Mouse (Mus musculus) v-Abl transformed pro-B cells (cell line): Measurements from ENCODE around the gene Sox10.

ENCODE experiments used
- in situ Hi-C, 2 experiments: fragments of 400-800 bp; cut with MboI; formaldehyde crosslinking; loops; one replicate each; pipeline ENCODE4 v1.15.1; 2025; ENCODE audit not compliant: unreplicated experiment in 2 of 2

Gene Sox10

DNA sequence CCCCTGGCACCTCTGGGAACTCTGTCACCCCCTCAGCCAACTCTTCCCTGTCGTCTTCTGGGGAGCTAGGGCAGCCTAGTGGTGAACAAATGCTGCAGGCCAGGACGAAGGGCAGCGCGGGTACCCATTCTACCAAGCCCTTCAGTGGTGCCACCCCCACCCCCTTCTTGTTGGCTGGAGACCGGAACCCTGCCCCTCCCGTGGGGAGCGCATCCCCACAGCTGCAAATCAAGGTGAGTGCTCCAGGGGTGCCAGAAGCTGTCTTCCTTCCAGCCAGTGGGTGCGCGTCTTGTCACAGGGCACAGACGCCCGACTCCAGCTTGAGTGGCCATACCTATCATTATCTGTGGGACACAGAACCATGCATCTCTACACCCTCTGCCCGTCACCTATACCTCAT lies 37.9 kb downstream of the Sox10 start:
- in situ Hi-C loops = no loop called here

DNA sequence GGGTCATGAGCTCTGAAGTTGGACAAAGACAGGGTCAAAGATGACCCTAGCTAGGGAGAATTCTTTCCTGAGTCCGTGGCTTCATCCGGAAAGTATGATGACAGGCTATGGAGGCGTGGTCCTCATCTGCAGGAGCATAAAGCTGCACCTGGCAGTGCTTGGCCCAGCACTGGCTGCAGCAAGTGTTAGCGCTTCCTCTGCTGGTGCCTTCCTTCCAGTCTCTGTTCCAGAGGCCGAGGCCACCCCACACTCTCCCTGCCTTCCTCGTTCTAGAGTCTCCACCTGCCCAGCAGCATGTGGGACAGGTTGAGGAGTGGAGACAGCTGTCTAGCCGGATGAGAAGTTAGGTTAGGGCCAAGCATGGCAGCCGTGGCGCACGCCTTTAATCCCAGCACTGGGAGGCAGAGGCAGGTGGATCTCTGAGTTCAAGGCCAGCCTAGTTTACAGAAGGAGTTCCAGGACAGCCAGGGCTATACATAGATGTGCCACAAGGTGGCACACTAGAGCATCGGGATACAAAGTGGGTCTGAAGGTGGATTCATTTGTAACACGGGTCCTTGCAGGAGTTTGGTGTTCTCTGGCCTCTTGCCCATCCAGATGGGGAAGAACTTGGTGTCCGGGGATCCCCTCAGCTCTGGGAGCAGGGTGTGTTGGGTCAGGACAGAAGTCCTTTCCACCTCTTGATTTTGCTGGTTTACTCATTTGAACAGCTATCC lies 38.7 kb downstream of the Sox10 start:
- in situ Hi-C loops = no loop called here

DNA sequence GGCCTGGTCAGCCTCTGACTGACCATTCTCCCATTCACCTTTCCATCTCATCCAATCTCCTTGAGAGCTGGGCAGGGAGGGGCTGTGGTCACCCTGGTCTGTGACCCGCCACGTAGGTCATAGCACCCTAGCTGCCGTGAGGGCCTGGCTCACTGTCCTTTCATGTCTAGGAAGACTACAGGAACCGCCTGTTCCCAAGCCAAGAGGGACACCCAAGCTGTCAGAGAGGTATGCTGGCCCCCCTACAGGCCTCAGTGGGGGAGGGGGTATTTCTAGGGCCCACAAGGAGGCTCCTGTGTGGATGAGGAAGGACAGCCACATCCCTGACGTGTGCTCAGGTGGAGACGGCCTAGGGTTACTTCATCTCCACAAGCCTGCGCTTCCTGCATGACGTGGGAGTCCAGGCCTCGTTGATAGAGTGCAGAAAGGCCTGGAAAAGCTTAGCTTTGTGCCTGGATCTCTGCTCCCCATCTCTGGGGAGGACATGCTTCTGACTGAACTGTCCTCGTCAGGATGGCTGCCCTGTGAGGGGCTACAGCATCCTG lies 40.6 kb downstream of the Sox10 start:
- in situ Hi-C loops = no loop called here

DNA sequence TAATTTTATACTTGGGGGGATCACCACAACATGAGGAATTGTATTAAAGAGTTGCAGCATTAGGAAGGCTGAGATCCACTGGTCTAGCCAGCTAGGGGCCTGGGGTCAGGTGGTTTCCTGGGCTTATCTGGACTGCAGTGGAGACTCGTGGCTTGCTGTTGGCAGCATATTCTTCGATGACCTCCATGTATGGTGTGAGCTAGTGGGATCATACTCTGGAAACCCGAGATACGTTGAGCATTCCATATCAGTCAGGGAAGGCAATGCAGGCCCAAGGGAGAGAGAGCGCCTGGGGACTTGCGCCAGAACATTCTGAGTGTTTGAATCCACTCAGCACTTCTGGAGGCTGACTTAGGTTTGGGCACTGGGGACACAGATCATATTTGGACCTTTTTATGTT lies 41.3 kb downstream of the Sox10 start:
- in situ Hi-C loops = no loop called here

DNA sequence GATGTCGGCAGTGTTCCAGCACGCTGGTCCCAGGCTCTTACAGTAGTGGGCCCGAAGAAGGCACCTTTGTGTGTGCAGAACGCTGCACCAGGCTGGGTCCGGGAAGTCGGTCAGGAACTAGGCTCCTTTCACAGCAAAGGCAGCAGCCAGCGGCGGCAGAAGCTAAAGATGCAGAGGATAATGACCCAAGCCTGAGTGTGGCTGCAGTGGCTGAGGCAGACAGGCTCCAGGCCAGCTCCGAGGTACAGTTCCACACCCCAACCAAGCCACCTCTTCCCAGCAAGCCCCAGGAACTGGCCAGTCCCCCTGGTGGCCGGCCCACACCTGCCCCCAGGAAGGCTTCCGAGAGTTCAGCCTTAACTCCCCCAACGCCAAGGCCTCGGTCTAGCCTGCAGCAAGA lies 42.5 kb downstream of the Sox10 start:
- in situ Hi-C loops = no loop called here

DNA sequence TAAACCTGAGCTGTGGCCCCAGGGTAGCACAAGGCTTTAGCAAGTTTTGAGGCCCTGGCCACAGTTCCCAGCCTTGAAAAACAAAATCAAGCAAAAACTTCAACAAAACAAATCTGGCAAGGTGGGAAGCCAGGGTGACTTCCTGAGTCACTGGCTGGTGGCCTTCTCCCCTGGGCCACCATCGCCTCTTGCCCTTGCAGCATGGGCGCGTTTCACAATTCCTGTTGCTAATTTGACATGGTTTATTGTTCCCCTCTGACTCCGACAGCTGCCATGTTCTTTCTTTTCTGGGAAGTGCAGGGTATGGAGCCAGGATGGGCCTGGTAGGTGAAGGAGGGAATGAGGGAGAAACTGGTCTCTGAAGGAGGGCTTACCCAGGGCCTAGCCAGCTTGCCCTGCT lies 42.9 kb downstream of the Sox10 start:
- in situ Hi-C loops = no loop called here

DNA sequence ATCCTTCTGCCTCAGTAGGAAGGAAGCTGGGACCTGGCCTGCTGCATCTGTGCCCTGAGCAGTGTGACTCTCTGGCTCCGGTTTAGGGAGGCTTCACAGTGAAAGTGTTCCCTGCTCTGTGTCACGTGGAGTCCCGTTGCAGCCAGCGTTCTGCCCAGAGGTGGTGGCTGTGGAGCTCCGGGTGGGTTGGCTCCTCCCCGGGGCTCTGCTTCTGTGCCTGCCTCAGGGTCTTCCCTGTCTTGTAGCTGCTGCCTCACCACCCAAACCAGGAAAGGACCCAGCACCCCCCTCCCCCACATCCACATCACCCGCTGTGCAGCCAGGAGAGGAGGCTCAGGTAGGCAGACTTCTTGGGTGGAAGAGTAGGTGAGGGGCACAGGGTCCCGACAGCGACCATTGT lies 45.5 kb downstream of the Sox10 start:
- in situ Hi-C loops = no loop called here

DNA sequence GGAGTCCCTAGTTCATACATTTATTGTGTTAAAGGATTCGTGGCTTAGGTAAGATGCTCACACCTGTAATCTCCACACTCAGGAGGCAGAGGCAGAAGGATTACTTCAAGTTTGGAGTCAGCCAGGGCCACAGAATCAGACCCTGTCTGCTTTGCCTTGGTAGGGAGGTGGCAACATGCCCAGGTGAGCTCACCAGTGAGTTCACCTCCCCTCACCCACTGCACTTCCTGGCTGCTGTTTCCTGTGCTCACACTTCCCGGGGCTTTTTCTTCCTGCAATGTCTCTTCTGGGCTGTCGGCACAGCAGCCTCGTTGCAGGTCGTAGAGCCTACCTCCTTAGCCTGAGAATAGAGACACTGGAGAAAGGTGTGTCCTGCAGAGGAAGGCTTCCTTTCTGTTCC lies 49.8 kb downstream of the Sox10 start:
- in situ Hi-C loops = no loop called here

DNA sequence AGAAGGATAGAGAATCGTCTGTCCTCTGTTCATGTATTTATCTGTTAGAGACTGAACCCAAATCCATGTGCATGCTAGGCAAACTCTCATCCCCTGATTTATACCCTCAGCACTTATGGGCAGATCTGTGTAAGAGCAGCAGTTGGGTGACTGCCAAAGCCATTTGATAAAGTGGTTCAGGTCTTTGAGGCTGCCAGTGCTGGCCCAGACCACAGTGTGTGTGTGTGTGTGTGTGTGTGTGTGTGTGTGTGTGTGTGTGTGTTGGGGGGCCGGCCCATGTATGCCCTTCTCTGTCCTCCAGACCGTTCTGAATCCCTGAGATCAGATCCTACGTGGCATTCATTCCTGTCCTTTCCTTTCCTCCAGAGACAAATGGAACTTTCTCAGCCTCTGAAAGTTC lies 53.3 kb downstream of the Sox10 start:
- in situ Hi-C loops = no loop called here

DNA sequence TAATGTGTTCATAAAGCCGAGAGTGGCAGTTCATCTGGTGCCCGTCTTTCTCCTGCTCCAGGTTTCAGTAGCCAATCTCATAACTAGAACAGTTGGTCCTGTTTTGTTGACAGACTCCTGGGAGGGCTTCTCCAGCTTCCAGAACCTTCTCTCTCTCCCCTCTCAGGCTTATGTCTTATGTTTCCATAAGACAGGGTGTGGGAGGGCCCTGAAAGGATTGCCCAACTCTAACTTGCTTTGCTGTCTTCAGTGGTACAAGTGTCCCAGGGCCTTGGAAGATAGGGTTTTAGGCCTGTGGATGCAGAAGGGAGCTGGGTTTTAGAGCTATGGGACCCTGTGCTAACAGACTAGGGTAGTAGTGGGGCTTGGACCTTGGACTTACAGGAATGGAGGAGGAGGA lies 54.5 kb downstream of the Sox10 start:
- in situ Hi-C loops = no loop called here

DNA sequence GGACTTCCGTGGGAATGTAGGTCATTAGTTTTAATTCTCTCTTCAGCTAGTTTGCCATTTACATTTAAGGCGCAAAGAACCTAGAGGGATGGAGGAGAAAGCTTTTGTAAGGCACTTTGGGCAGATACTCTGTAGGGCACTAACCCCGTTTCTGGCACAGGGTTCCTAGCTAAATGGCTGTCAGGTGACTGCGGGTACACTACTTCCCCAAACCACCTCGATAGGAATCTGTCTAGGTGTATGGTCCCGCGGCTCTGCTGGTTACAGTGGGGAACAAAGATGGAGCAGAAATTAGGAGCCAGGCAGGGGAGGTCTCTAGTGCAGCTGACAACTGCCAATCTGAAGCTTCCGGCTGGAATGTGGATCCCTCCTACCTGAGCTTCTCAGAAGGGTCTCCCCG lies 55.0 kb downstream of the Sox10 start:
- in situ Hi-C loops = no loop called here

DNA sequence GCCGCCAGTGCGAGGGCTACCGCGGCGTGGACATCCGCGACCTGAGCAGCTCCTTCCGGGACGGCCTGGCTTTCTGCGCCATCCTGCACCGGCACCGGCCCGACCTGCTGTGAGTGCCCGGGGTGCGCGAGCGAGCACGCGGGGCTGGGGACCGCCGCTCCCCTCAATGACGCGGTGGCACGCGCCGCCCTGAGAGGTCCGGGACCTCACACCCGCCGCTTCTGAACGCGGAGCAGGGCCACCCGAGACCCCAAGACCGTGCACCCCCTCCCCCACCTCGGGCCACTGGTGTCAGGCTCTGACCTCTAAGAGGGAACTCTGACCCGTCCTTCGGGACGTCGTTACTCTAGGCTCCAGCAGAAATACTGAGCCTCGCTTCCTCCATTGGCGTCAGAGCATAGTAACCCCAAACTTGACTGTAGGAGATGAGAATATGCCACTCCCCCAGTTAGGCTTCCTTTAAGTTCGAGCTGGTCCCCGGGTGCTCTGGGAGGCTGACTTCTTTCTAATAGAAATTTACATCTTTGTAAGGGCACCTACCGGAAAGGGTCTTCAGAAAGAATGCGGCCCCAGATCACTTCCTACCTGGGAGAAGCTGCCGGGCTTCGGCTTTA lies 55.6 kb downstream of the Sox10 start:
- in situ Hi-C loops = no loop called here

DNA sequence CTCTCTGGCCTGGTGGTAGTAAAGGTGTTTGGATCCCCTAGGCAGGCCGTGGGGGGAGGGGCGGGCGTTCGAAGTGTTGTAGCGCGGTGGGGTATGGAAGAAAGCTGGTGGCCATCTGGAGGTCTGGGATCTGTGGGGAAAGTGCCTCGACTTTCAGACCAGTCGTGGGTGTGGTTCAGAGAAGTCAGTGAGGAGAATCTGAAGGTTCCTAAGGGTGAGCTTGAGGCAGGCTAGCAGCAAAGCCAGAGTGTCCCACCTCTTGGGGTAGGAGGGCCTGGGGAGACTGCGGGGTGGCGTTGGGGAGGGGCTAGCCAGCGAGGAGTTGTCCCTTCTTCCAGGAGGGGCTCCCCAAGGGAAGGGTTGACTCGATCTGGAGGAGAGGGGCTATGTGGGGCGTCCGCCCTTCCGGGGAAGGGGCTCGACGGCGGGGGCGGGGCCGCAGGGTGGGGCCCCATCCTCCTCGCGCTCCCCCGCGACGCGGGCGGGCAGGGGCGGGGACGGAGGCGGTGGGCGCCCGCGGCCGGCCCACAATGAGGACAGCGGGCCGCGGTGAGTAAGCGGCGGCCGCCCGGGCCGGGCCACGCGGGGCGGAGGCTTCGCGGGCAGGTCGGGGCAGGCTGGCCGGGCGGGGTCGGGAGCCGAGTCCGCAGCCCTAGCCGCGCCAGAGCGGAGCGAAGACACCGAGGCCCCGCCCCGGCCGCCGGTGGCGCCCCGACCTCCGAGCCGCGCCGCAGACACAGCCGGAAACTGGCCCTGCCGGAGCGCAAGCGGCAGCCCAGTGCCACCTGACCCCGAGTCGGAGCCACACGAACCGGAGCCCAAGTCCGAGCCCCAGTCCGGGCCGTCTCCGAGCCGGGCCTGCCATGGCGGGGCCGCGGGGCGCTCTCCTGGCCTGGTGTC lies 56.4 kb downstream of the Sox10 start, which contains the start of gene Micall1:
Micall1 (plus strand) TSS at position 478 of the 900 bp plus-strand sequence.
- in situ Hi-C loops = no loop called here

DNA sequence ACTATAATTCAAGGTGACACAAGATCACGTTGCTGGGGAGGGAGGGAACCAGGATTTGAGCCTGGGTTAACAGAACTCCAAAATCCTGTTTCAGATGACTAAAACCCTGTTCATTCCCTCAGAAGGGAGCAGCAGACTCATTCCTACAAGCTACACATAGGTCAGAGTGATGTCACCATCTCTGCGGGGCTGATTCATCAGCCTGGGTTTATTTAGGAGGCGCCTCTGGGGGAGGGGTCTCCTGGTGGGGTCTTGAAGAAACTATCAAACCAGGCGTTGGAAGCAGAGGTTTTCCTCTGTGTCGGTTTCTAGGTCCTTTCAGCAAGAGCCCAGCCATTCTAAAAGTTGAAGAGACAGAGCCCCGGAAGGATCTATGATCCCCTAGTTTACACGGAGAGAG lies 57.1 kb downstream of the Sox10 start:
- in situ Hi-C loops = no loop called here

DNA sequence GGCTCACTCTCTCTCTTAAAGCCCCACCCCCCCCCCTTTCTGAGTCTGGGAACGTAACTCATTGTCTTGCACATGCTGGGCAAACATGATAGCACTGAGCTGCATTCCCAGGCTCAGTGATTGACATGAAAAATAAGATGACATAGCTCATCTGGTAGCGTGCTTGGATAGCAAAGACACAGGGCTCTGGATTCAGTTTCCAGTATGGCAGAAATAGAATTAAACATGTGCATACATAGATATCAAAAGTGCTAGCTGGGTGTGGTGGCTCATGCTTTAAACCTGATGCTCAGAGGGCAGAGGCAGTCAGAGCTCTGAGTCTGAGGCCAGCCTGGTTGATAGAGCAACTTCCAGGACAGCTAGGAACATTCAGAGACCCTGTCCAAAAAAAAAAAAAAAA lies 59.2 kb downstream of the Sox10 start:
- in situ Hi-C loops = no loop called here
